Mouse (Mus musculus) liver, postnatal 0 days (tissue): Measurements from ENCODE around the gene Celf2.

Experiments
- CTCF ChIP-seq: sonication (generic); IDR thresholded peaks from 2 replicates; pipeline ENCODE4 v1.5.1; 2016; ENCODE audit warnings: antibody characterized with exemption, low read depth
- EP300 ChIP-seq: IDR thresholded peaks from 2 replicates; pipeline ENCODE4 v1.6.1; 2016; ENCODE audit warnings: antibody characterized with exemption, low read depth, mild to moderate bottlenecking

DNA sequence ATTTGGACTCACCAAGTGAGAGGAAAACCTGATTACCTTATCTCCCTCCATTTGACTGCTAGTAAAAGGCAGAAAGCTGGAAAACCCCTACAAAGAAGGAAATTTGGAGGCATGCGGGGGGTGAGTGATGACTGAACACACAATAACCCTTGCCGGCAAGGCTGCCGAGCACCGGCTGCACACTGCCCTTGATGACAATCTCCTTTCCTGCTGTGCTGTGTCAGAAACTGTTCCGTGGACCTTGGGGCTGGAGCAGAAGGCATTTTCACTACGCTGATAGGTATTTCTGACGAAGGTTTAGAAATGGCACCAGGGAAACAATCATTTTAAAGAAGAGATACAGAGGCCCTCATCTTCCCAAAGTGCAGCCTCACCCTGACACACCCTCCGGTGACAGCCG, 779.4 kb downstream of the Celf2 start:
- no peak for TF ChIP-seq CTCF
- TF ChIP-seq EP300, result no peak
